22 mouse cellular contexts compared by ENCODE assay signal in the genomic region with DNA sequence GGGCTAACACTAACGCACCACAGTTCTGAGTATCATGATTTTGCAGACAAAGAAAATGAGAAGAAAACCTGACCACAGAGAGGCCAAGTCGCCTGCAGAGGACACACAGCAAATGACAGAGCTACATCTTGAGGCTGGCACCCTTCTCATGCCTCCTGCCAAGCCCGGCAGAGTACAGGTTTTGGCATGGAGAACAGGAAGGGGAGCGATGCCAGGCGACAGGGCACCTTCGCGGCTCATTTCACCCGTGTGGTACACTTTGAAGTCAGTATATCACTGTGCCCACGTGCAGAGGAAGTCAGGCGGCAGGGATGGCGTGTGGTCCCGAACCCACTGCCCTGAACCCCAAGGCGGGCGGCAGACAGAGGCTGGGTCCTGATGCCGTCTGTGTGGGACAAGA. TPM values are rescaled to one million over a fixed set of nuclear protein-coding genes. Genes with fewer than 3 reads are reported as not detected.
DNase-seq lines count a peak whose midpoint lies in the region; ATAC-seq and TF ChIP-seq lines count a peak whose summit lies in the region.
"Had no signal": no experiment of that assay in that cellular context is flagged by ENCODE, and none has a peak within 500 bp of the region (broad histone marks: within the 10 kb centered on the region; RNA-seq: fewer than 3 reads in every experiment).

No protein-coding gene starts in this region.

- no peak for TF ChIP-seq POLR2A in cerebellum, adult 2 months (IDR thresholded peaks at IDR 0.05; ENCODE audit: borderline replicate concordance, insufficient read depth, low read length)

- H3K4me3 ChIP-seq in cerebellum, adult 2 months (replicated peaks; ENCODE audit: insufficient read depth, low read depth, low read length), result no peak overlapping the region
- H3K4me3 ChIP-seq in kidney, embryonic 15.5 days (replicated peaks), result no peak overlapping the region
- H3K4me3 ChIP-seq: forebrain, embryonic 15.5 days; heart, embryonic 13.5 days; left cerebral cortex, adult 2 months; limb, embryonic 12.5 days; liver, embryonic 13.5 days; midbrain, embryonic 10.5 days had no signal

- no peak overlapping the region for H3K27ac ChIP-seq in cerebellum, adult 2 months (ENCODE audit: insufficient read depth, low read length)
- peak overlapping the region; percentile 37; the same call in 1 of the 2 replicates for H3K27ac ChIP-seq in kidney, embryonic 15.5 days
- H3K27ac ChIP-seq: forebrain, embryonic 15.5 days; heart, embryonic 13.5 days; kidney, postnatal 0 days; left cerebral cortex, adult 2 months; limb, embryonic 12.5 days; liver, embryonic 13.5 days; midbrain, embryonic 10.5 days had no signal

- H3K9ac ChIP-seq in kidney, embryonic 15.5 days, result no peak overlapping the region
- H3K9ac ChIP-seq: forebrain, embryonic 15.5 days; heart, embryonic 13.5 days; limb, embryonic 12.5 days; liver, embryonic 13.5 days; lung, embryonic 14.5 days had no signal

- DNase-seq in cerebellum, adult 2 months, result peak; percentile 48 to 65
- no peak for DNase-seq in cerebellum, postnatal 36 days
- DNase-seq in kidney, adult 11 months, result peak; percentile 78
- DNase-seq in kidney, postnatal 10 days, result no peak
- peak; percentile 33 for DNase-seq in 3134 (ENCODE audit: extremely low read depth, insufficient read length, low spot score)
- DNase-seq in layer of hippocampus, postnatal 10 days (ENCODE audit: low spot score in 2 of 2), result no peak
- DNase-seq: adrenal gland, adult 8-10 months; embryo, embryonic 11 days; gastrocnemius, postnatal 14 days; heart, adult 18-20 months; liver, embryonic 13.5 days; lung, embryonic 14.5 days; lung, postnatal 36 days had no signal

- no peaks in the 10 kb centered on the region for H3K9me3 ChIP-seq in kidney, embryonic 15.5 days (replicated peaks)
- H3K9me3 ChIP-seq: forebrain, embryonic 15.5 days; heart, embryonic 13.5 days; limb, embryonic 12.5 days; liver, embryonic 13.5 days; midbrain, embryonic 10.5 days had no signal

- no peaks in the 10 kb centered on the region for H3K36me3 ChIP-seq in kidney, embryonic 15.5 days
- H3K36me3 ChIP-seq: forebrain, embryonic 15.5 days; heart, embryonic 13.5 days; limb, embryonic 12.5 days; liver, embryonic 13.5 days; midbrain, embryonic 10.5 days had no signal

- H3K4me2 ChIP-seq in kidney, embryonic 15.5 days, result no peak overlapping the region
- H3K4me2 ChIP-seq: forebrain, embryonic 15.5 days; heart, embryonic 13.5 days; limb, embryonic 12.5 days; liver, embryonic 13.5 days; lung, embryonic 14.5 days had no signal

- no peak for TF ChIP-seq CTCF in cerebellum, adult 2 months (IDR thresholded peaks at IDR 0.05; ENCODE audit: borderline replicate concordance, insufficient read depth, low read depth, low read length)

- ATAC-seq in kidney, embryonic 15.5 days (replicated peaks; ENCODE audit: low FRiP score), result no peak
- ATAC-seq: forebrain, embryonic 15.5 days; hindbrain, embryonic 16.5 days had no signal

- H3K27me3 ChIP-seq in cerebellum, adult 2 months (ENCODE audit: control insufficient read depth, insufficient read depth, low read length), result no peaks in the 10 kb centered on the region
- no peaks in the 10 kb centered on the region for H3K27me3 ChIP-seq in kidney, embryonic 15.5 days
- H3K27me3 ChIP-seq: forebrain, embryonic 15.5 days; limb, embryonic 12.5 days had no signal

- WGBS in cerebellum, adult 2 months, result 16% methylated on average over 15 of the region's 15 CpGs
- WGBS in kidney, embryonic 15.5 days, result 58% methylated on average over 15 of the region's 15 CpGs

- H3K4me1 ChIP-seq in cerebellum, adult 2 months (ENCODE audit: control insufficient read depth, insufficient read depth, low read length), result peaks cover 8% of the 10 kb centered on the region
- H3K4me1 ChIP-seq in kidney, embryonic 15.5 days, result peaks cover 36% of the 10 kb centered on the region

RNA-seq across cellular contexts. Expression of a gene that starts 7.9 kb away (rescaled TPM):
- 37.0 and 41.0 TPM in 2 replicates for polyA plus RNA-seq in cerebellum, adult 2 months (2012; rRNA removed)
- 16.3 and 17.2 TPM in 2 replicates for polyA plus RNA-seq in kidney, embryonic 15.5 days (2015; fragmentation: Nextera tagmentation; extraction: Ambion mirVana)
- total RNA-seq in layer of hippocampus, postnatal 10 days (2021), result 10 to 100 TPM; 93.9 to 95.2 TPM
- total RNA-seq: CH12.LX had no signal

Comparison
In these comparisons a context has a peak if more than half of its experiments do, and no peak if none do; other contexts are left out.
1. DNase-seq: peak in cerebellum, adult 2 months (2 of 2), kidney, adult 11 months (single experiment) and 3134 (single experiment); none in cerebellum, postnatal 36 days (0 of 2), kidney, postnatal 10 days (single experiment) and layer of hippocampus, postnatal 10 days (0 of 2).